9 mouse cellular contexts compared by ENCODE assay signal in genomic region chr3:137682911-137683806, GRCm38 (mm10). TPM values are rescaled to one million over a fixed set of nuclear protein-coding genes. Genes with fewer than 3 reads are reported as not detected.
DNase-seq lines count a peak whose midpoint lies in the region; ATAC-seq and TF ChIP-seq lines count a peak whose summit lies in the region.
"Had no signal": no experiment of that assay in that cellular context is flagged by ENCODE, and none has a peak within 500 bp of the region (broad histone marks: within the 10 kb centered on the region; RNA-seq: fewer than 3 reads in every experiment).

No protein-coding gene starts in this region.

- no peaks in the 10 kb centered on the region for H3K4me1 ChIP-seq in kidney, postnatal 0 days (replicated peaks; ENCODE audit: insufficient read depth, low read length)
- H3K4me1 ChIP-seq in hindbrain, embryonic 15.5 days (replicated peaks) = peaks cover 30% of the 10 kb centered on the region
- H3K4me1 ChIP-seq in midbrain, embryonic 10.5 days = peaks cover 41% of the 10 kb centered on the region

- ATAC-seq in kidney, postnatal 0 days (replicated peaks; ENCODE audit: low FRiP score, low read depth) = no peak
- ATAC-seq in hindbrain, embryonic 15.5 days (ENCODE audit: low FRiP score, low read depth) = peak; percentile 91

- DNase-seq in kidney, postnatal 0 days (ENCODE audit: low spot score) = peak; percentile 28
- DNase-seq in kidney, postnatal 4 days = no peak
- DNase-seq in midbrain, embryonic 10.5 days (ENCODE audit: low spot score) = peak; percentile 86
- peak; percentile 44 for DNase-seq in right cerebral cortex, postnatal 4 days
- DNase-seq in heart, postnatal 14 days = no peak
- DNase-seq in urinary bladder, postnatal 25 days (ENCODE audit: low spot score) = no peak
- no peak for DNase-seq in gastrocnemius, adult 18-20 months (ENCODE audit: low spot score)

- H3K4me3 ChIP-seq in kidney, postnatal 0 days (replicated peaks; ENCODE audit: low read depth, low read length) = no peak overlapping the region
- H3K4me3 ChIP-seq in hindbrain, embryonic 15.5 days = no peak overlapping the region
- peak overlapping the region; percentile 29 for H3K4me3 ChIP-seq in midbrain, embryonic 10.5 days
- H3K4me3 ChIP-seq: limb, embryonic 12.5 days had no signal

- H3K4me2 ChIP-seq in kidney, postnatal 0 days (ENCODE audit: low read length) = no peak overlapping the region
- peak overlapping the region; percentile 44 for H3K4me2 ChIP-seq in hindbrain, embryonic 15.5 days
- H3K4me2 ChIP-seq: limb, embryonic 12.5 days had no signal

- no peaks in the 10 kb centered on the region for H3K9me3 ChIP-seq in kidney, postnatal 0 days (replicated peaks; ENCODE audit: low read length)
- no peaks in the 10 kb centered on the region for H3K9me3 ChIP-seq in hindbrain, embryonic 15.5 days
- H3K9me3 ChIP-seq in midbrain, embryonic 10.5 days (replicated peaks) = no peaks in the 10 kb centered on the region
- H3K9me3 ChIP-seq: limb, embryonic 12.5 days had no signal

- no peaks in the 10 kb centered on the region for H3K36me3 ChIP-seq in kidney, postnatal 0 days (ENCODE audit: insufficient read depth, low read length)
- no peaks in the 10 kb centered on the region for H3K36me3 ChIP-seq in hindbrain, embryonic 15.5 days
- no peaks in the 10 kb centered on the region for H3K36me3 ChIP-seq in midbrain, embryonic 10.5 days
- H3K36me3 ChIP-seq: limb, embryonic 12.5 days had no signal

- no peak overlapping the region for H3K9ac ChIP-seq in kidney, postnatal 0 days (ENCODE audit: low read depth, low read length)
- H3K9ac ChIP-seq in hindbrain, embryonic 15.5 days = no peak overlapping the region
- H3K9ac ChIP-seq: limb, embryonic 12.5 days had no signal

- intact Hi-C loops in heart, postnatal 14 days (cut with DNase I) = no loop called here

- TF ChIP-seq CTCF in kidney, postnatal 0 days (IDR thresholded peaks at IDR 0.05; ENCODE audit: low read depth) = no peak

- H3K27ac ChIP-seq in kidney, postnatal 0 days = no peak overlapping the region
- H3K27ac ChIP-seq in hindbrain, embryonic 15.5 days (replicated peaks) = peak overlapping the region; percentile 75
- peak overlapping the region; percentile 90 for H3K27ac ChIP-seq in midbrain, embryonic 10.5 days (replicated peaks)
- H3K27ac ChIP-seq: limb, embryonic 12.5 days had no signal

- no peaks in the 10 kb centered on the region for H3K27me3 ChIP-seq in kidney, postnatal 0 days (ENCODE audit: insufficient read depth, low read length)
- H3K27me3 ChIP-seq in hindbrain, embryonic 15.5 days = no peaks in the 10 kb centered on the region
- no peaks in the 10 kb centered on the region for H3K27me3 ChIP-seq in midbrain, embryonic 10.5 days (ENCODE audit: low read depth, poor library complexity, severe bottlenecking)
- H3K27me3 ChIP-seq: limb, embryonic 12.5 days had no signal

- 31% methylated on average over 7 of the region's 7 CpGs for WGBS in kidney, postnatal 0 days
- 6% methylated on average over 7 of the region's 7 CpGs for WGBS in hindbrain, embryonic 15.5 days
- 10% methylated on average over 7 of the region's 7 CpGs for WGBS in midbrain, embryonic 10.5 days

RNA-seq across cellular contexts. Expression of gene Gm21962, which starts 11.8 kb away (rescaled TPM):
- not detected in 2 replicates for polyA plus RNA-seq in kidney, postnatal 0 days (2015; fragmentation: Nextera tagmentation; extraction: Ambion mirVana)
- polyA plus RNA-seq in hindbrain, embryonic 15.5 days (2015; fragmentation: Nextera tagmentation; extraction: Ambion mirVana) = not detected in 2 replicates
- not detected in 2 replicates for polyA plus RNA-seq in midbrain, embryonic 10.5 days (2016; fragmentation: Nextera tagmentation; extraction: Ambion mirVana)
- not detected for total RNA-seq in heart, postnatal 14 days (2021)
- total RNA-seq in gastrocnemius, adult 18-20 months (2021) = not detected
- polyA plus RNA-seq: limb, embryonic 12.5 days had no signal

Comparison
In these comparisons a context has a peak if more than half of its experiments do, and no peak if none do; other contexts are left out.
1. DNase-seq: peak in kidney, postnatal 0 days (single experiment), midbrain, embryonic 10.5 days (single experiment) and right cerebral cortex, postnatal 4 days (single experiment); none in kidney, postnatal 4 days (0 of 2), heart, postnatal 14 days (0 of 2), urinary bladder, postnatal 25 days (single experiment) and gastrocnemius, adult 18-20 months (single experiment).